Mouse (Mus musculus) kidney, postnatal 0 days (tissue): ENCODE measurements around the gene Gm19345. TPM values are rescaled to one million over a fixed set of nuclear protein-coding genes. Genes with fewer than 3 reads are reported as not detected.

ENCODE experiments used
- ATAC-seq: fragments of 200-750 bp; cut with Nextera tagmentation; replicated peaks from 2 replicates; pipeline ENCODE4 v1.8.0; 2017; ENCODE audit warnings: low read depth, moderate number of reproducible peaks, moderate TSS enrichment, moderate library complexity; ENCODE audit not compliant: low FRiP score
- DNase-seq: peaks from one replicate; pipeline ENCODE4 v3.0.0-alpha.2; 2016; ENCODE audit warnings: low spot score
- H3K27ac ChIP-seq: fragments of 300-500 bp; sonication (generic); 2 replicates; pipeline ENCODE4 v1.5.1; 2014; ENCODE audit warnings: mild to moderate bottlenecking
- H3K27me3 ChIP-seq: fragments of 300-500 bp; sonication (generic); 2 replicates; pipeline ENCODE4 v1.6.1; 2014; ENCODE audit warnings: low read length, mixed read lengths; ENCODE audit not compliant: insufficient read depth
- H3K36me3 ChIP-seq: fragments of 300-500 bp; sonication (generic); 2 replicates; pipeline ENCODE4 v1.6.1; 2014; ENCODE audit warnings: low read length, mixed read lengths; ENCODE audit not compliant: insufficient read depth
- H3K4me1 ChIP-seq: fragments of 300-500 bp; sonication (generic); replicated peaks from 2 replicates; pipeline ENCODE4 v1.6.1; 2014; ENCODE audit warnings: antibody characterized with exemption, low read length, mixed read lengths; ENCODE audit not compliant: insufficient read depth
- H3K4me2 ChIP-seq: fragments of 300-500 bp; sonication (generic); 2 replicates; pipeline ENCODE4 v1.6.1; 2014; ENCODE audit warnings: mild to moderate bottlenecking, low read length, moderate library complexity, mixed read lengths
- H3K4me3 ChIP-seq: fragments of 300-500 bp; sonication (generic); replicated peaks from 2 replicates; pipeline ENCODE4 v1.5.1; 2014; ENCODE audit warnings: low read depth, low read length
- H3K9ac ChIP-seq: fragments of 300-500 bp; sonication (generic); 2 replicates; pipeline ENCODE4 v1.6.1; 2014; ENCODE audit warnings: low read depth, low read length
- H3K9me3 ChIP-seq: fragments of 300-500 bp; sonication (generic); replicated peaks from 2 replicates; pipeline ENCODE4 v1.6.1; 2016; ENCODE audit warnings: low read length, inconsistent platforms, mixed read lengths
- CTCF ChIP-seq: IDR thresholded peaks from 2 replicates; pipeline ENCODE4 v1.5.1; 2016; ENCODE audit warnings: antibody characterized with exemption, low read depth, mild to moderate bottlenecking, moderate library complexity
- WGBS: fragments of 180-500 bp; shearing (Covaris S2); extraction: QIAGEN DNeasy Blood & Tissue Kit; methylation state at CpG from one replicate; pipeline ENCODE4 v1.1.7; 2014; 5-methylcytosine and 5-hydroxymethylcytosine counted together
- polyA plus RNA-seq: library from polyadenylated mRNA; unstranded; fragments of >200 nt; fragmentation: Nextera tagmentation; extraction: Ambion mirVana; gene quantifications from 2 replicates; pipeline ENCODE4 v1.2.1, GENCODE M21; 2015

The Gm19345 gene
- polyA plus RNA-seq, 1 experiment from 2014 or later, result not detected

- no peak overlapping the region for H3K4me3 ChIP-seq
- no peak for TF ChIP-seq CTCF
- ATAC-seq, result no peak
- WGBS, result 73% methylated on average over 6 of the region's 6 CpGs
- no peaks in the 10 kb centered on the region for H3K27me3 ChIP-seq
- H3K27ac ChIP-seq, result no peak overlapping the region
- DNase-seq, result no peak
- no peaks in the 10 kb centered on the region for H3K36me3 ChIP-seq
- H3K4me1 ChIP-seq, result peaks cover 18% of the 10 kb centered on the region
- H3K4me2 ChIP-seq, result no peak overlapping the region
- no peaks in the 10 kb centered on the region for H3K9me3 ChIP-seq
- H3K9ac ChIP-seq, result no peak overlapping the region
Observed at GRCm38 (mm10) chr7:19813579-19814122, 38.2 kb upstream of the Gm19345 start.

GRCm38 (mm10) chr7:19815296-19816223 is 36.2 kb upstream of the Gm19345 start:
- ATAC-seq, result no peak

GRCm38 (mm10) chr7:19816224-19816771 is 35.5 kb upstream of the Gm19345 start:
- Histone ChIP-seq H3K4me2 (peak overlapping the region; percentile 79), H3K4me1 (peaks cover 18% of the 10 kb centered on the region), H3K9me3 (no peaks in the 10 kb centered on the region), H3K27ac (peak overlapping the region; percentile 52), H3K27me3 (no peaks in the 10 kb centered on the region; the same call in 1 of the 2 replicates), H3K4me3 (peak overlapping the region; percentile 35), H3K36me3 (no peaks in the 10 kb centered on the region), H3K9ac (peak overlapping the region; percentile 53)
- peak; percentile 88 for DNase-seq
- ATAC-seq, result peak; percentile 67
- TF ChIP-seq CTCF, result no peak
- under 1% methylated on average over 28 of the region's 28 CpGs for WGBS

More at GRCm38 (mm10) chr7:19815296-19816223, 36.2 kb upstream of the Gm19345 start:
- Histone ChIP-seq H3K27ac (peak overlapping the region; percentile 52), H3K9me3 (no peaks in the 10 kb centered on the region), H3K4me1 (peaks cover 18% of the 10 kb centered on the region), H3K9ac (peak overlapping the region; percentile 53), H3K36me3 (no peaks in the 10 kb centered on the region), H3K27me3 (no peaks in the 10 kb centered on the region), H3K4me2 (peak overlapping the region; percentile 79), H3K4me3 (peak overlapping the region; percentile 35)
- no peak for DNase-seq
- TF ChIP-seq CTCF, result no peak
- 31% methylated on average over 17 of the region's 17 CpGs for WGBS

- Histone ChIP-seq H3K27ac (peak overlapping the region; percentile 51), H3K4me3 (no peak overlapping the region), H3K27me3 (no peaks in the 10 kb centered on the region; the same call in 1 of the 2 replicates), H3K4me1 (peaks cover 22% of the 10 kb centered on the region), H3K9ac (peak overlapping the region; percentile 53), H3K9me3 (no peaks in the 10 kb centered on the region), H3K36me3 (no peaks in the 10 kb centered on the region), H3K4me2 (peak overlapping the region; percentile 79)
- 11% methylated on average over 15 of the region's 15 CpGs for WGBS
- DNase-seq (peak; percentile 89), ATAC-seq (peak; percentile 66)
- no peak for TF ChIP-seq CTCF
Observed at GRCm38 (mm10) chr7:19817382-19818105, 34.3 kb upstream of the Gm19345 start.

- no peak overlapping the region for H3K9ac ChIP-seq
- ATAC-seq (no peak), DNase-seq (peak; percentile 39)
- H3K4me2 ChIP-seq, result no peak overlapping the region
- no peak overlapping the region for H3K27ac ChIP-seq
- H3K4me3 ChIP-seq, result no peak overlapping the region
- H3K27me3 ChIP-seq, result no peaks in the 10 kb centered on the region; the same call in 1 of the 2 replicates
- no peaks in the 10 kb centered on the region for H3K36me3 ChIP-seq
- peaks cover 29% of the 10 kb centered on the region for H3K4me1 ChIP-seq
- TF ChIP-seq CTCF, result no peak
- WGBS, result 75% methylated on average over 5 of the region's 5 CpGs
- no peaks in the 10 kb centered on the region for H3K9me3 ChIP-seq
Observed at GRCm38 (mm10) chr7:19818440-19818839, 33.4 kb upstream of the Gm19345 start.

- no peak for ATAC-seq
- Histone ChIP-seq H3K9ac (no peak overlapping the region), H3K27ac (no peak overlapping the region), H3K4me2 (no peak overlapping the region), H3K4me1 (peaks cover 33% of the 10 kb centered on the region), H3K27me3 (no peaks in the 10 kb centered on the region; the same call in 1 of the 2 replicates), H3K36me3 (no peaks in the 10 kb centered on the region), H3K4me3 (no peak overlapping the region), H3K9me3 (no peaks in the 10 kb centered on the region)
- 80% methylated on average over 7 of the region's 7 CpGs for WGBS
- no peak for TF ChIP-seq CTCF
- no peak for DNase-seq
Observed at GRCm38 (mm10) chr7:19818875-19819274, 32.9 kb upstream of the Gm19345 start.
